In genomic region chr3:90614148-90614530, GRCm38 (mm10) we compare ENCODE assay signal across 17 mouse cellular contexts. TPM values are rescaled to one million over a fixed set of nuclear protein-coding genes. Genes with fewer than 3 reads are reported as not detected.
DNase-seq lines count a peak whose midpoint lies in the region; ATAC-seq and TF ChIP-seq lines count a peak whose summit lies in the region.
"Had no signal": no experiment of that assay in that cellular context is flagged by ENCODE, and none has a peak within 500 bp of the region (broad histone marks: within the 10 kb centered on the region; RNA-seq: fewer than 3 reads in every experiment).

No protein-coding gene starts in this region.

- H3K36me3 ChIP-seq in kidney, embryonic 14.5 days (ENCODE audit: control insufficient read depth, insufficient read depth, low read length), result no peaks in the 10 kb centered on the region
- H3K36me3 ChIP-seq in lung, postnatal 0 days (ENCODE audit: insufficient read depth, low read length), result no peaks in the 10 kb centered on the region
- no peaks in the 10 kb centered on the region for H3K36me3 ChIP-seq in intestine, embryonic 14.5 days (ENCODE audit: control insufficient read depth, insufficient read depth, low read length)
- no peaks in the 10 kb centered on the region for H3K36me3 ChIP-seq in stomach, postnatal 0 days (ENCODE audit: control insufficient read depth, insufficient read depth, low read length)
- H3K36me3 ChIP-seq: forebrain, embryonic 10.5 days; liver, embryonic 13.5 days had no signal

- H3K9ac ChIP-seq in kidney, embryonic 14.5 days (ENCODE audit: low read depth, low read length), result no peak overlapping the region
- 0 out of 2 replicates have a peak overlapping the region, but pooled peaks have one; percentile 54 for H3K9ac ChIP-seq in lung, postnatal 0 days (replicated peaks; ENCODE audit: low read depth)
- H3K9ac ChIP-seq in intestine, embryonic 14.5 days (ENCODE audit: low read length), result no peak overlapping the region
- H3K9ac ChIP-seq in stomach, postnatal 0 days (ENCODE audit: low read length), result peak overlapping the region; percentile 76
- H3K9ac ChIP-seq: liver, embryonic 13.5 days had no signal

- H3K9me3 ChIP-seq in kidney, embryonic 14.5 days (ENCODE audit: control insufficient read depth, low read length), result no peaks in the 10 kb centered on the region
- H3K9me3 ChIP-seq in lung, postnatal 0 days (ENCODE audit: low read length), result no peaks in the 10 kb centered on the region
- H3K9me3 ChIP-seq in intestine, embryonic 14.5 days (ENCODE audit: control insufficient read depth, low read length), result no peaks in the 10 kb centered on the region
- no peaks in the 10 kb centered on the region for H3K9me3 ChIP-seq in stomach, postnatal 0 days (ENCODE audit: control insufficient read depth, low read length)
- H3K9me3 ChIP-seq: forebrain, embryonic 10.5 days; liver, embryonic 13.5 days had no signal

- no peak for TF ChIP-seq EP300 in lung, postnatal 0 days (IDR thresholded peaks at IDR 0.05)
- no peak for TF ChIP-seq EP300 in stomach, postnatal 0 days (optimal IDR thresholded peaks at IDR 0.05)

- no peak for TF ChIP-seq CTCF in lung, postnatal 0 days (IDR thresholded peaks at IDR 0.05)
- no peak for TF ChIP-seq CTCF in stomach, postnatal 0 days (IDR thresholded peaks at IDR 0.05; ENCODE audit: low read depth)

- ATAC-seq in kidney, embryonic 14.5 days (ENCODE audit: low FRiP score, low TSS enrichment), result no peak
- ATAC-seq in lung, postnatal 0 days, result no peak
- no peak for ATAC-seq in intestine, embryonic 14.5 days (replicated peaks; ENCODE audit: low FRiP score, low TSS enrichment, low read depth)
- ATAC-seq in stomach, postnatal 0 days (ENCODE audit: low FRiP score, low TSS enrichment), result no peak
- ATAC-seq: hindbrain, embryonic 16.5 days had no signal

- no peaks in the 10 kb centered on the region for H3K4me1 ChIP-seq in kidney, embryonic 14.5 days (ENCODE audit: control insufficient read depth, insufficient read depth, low read length)
- H3K4me1 ChIP-seq in lung, postnatal 0 days (ENCODE audit: insufficient read depth, low read depth, low read length), result peaks cover 17% of the 10 kb centered on the region
- H3K4me1 ChIP-seq in intestine, embryonic 14.5 days (replicated peaks; ENCODE audit: control insufficient read depth, insufficient read depth, low read length), result peaks cover 7% of the 10 kb centered on the region
- peaks cover 5% of the 10 kb centered on the region for H3K4me1 ChIP-seq in stomach, postnatal 0 days (replicated peaks; ENCODE audit: control insufficient read depth, insufficient read depth)

- H3K27me3 ChIP-seq in kidney, embryonic 14.5 days (ENCODE audit: control insufficient read depth, insufficient read depth, low read length), result no peaks in the 10 kb centered on the region
- no peaks in the 10 kb centered on the region for H3K27me3 ChIP-seq in lung, postnatal 0 days (replicated peaks; ENCODE audit: insufficient read depth, low read length)
- no peaks in the 10 kb centered on the region for H3K27me3 ChIP-seq in intestine, embryonic 14.5 days (replicated peaks; ENCODE audit: control insufficient read depth, insufficient read depth, low read length)
- H3K27me3 ChIP-seq in stomach, postnatal 0 days (ENCODE audit: control insufficient read depth, insufficient read depth, low read length), result no peaks in the 10 kb centered on the region

- 76% methylated on average over 6 of the region's 6 CpGs for WGBS in kidney, embryonic 14.5 days
- 69% methylated on average over 6 of the region's 6 CpGs for WGBS in lung, postnatal 0 days
- 85% methylated on average over 6 of the region's 6 CpGs for WGBS in intestine, embryonic 14.5 days
- 70% methylated on average over 6 of the region's 6 CpGs for WGBS in stomach, postnatal 0 days

- DNase-seq in kidney, postnatal 10 days, result no peak
- no peak for DNase-seq in lung, postnatal 0 days (ENCODE audit: low spot score)
- DNase-seq in lung, postnatal 36 days, result no peak
- DNase-seq in intestine, embryonic 14.5 days (ENCODE audit: low spot score), result no peak
- DNase-seq in stomach, postnatal 0 days (ENCODE audit: low spot score), result no peak
- no peak for DNase-seq in urinary bladder, adult 2 months (ENCODE audit: low spot score)
- DNase-seq: cerebellum, adult 9-10 months; embryo, embryonic 11 days; liver, embryonic 13.5 days; midbrain, embryonic 14.5 days; right cerebral cortex, adult 18-20 months; thymus, postnatal 14 days had no signal

- peak overlapping the region; percentile 72; the same call in 1 of the 2 replicates for H3K4me2 ChIP-seq in kidney, embryonic 14.5 days (replicated peaks; ENCODE audit: low read depth, low read length)
- peak overlapping the region; percentile 65 for H3K4me2 ChIP-seq in lung, postnatal 0 days (replicated peaks; ENCODE audit: low read depth, low read length)
- peak overlapping the region; percentile 3; the same call in 1 of the 2 replicates for H3K4me2 ChIP-seq in intestine, embryonic 14.5 days (ENCODE audit: low read length)
- peak overlapping the region; percentile 64 for H3K4me2 ChIP-seq in stomach, postnatal 0 days (replicated peaks; ENCODE audit: low read depth)
- H3K4me2 ChIP-seq: heart, embryonic 11.5 days had no signal

- H3K27ac ChIP-seq in kidney, embryonic 14.5 days (ENCODE audit: low read depth, low read length), result no peak overlapping the region
- H3K27ac ChIP-seq in lung, postnatal 0 days (ENCODE audit: low read length), result peak overlapping the region; percentile 76
- H3K27ac ChIP-seq in intestine, embryonic 14.5 days (ENCODE audit: low read depth), result peak overlapping the region; percentile 48
- peak overlapping the region; percentile 92 for H3K27ac ChIP-seq in stomach, postnatal 0 days (replicated peaks)
- H3K27ac ChIP-seq: forebrain, embryonic 10.5 days; liver, embryonic 13.5 days had no signal

- no peak overlapping the region for H3K4me3 ChIP-seq in kidney, embryonic 14.5 days (ENCODE audit: low read length)
- peak overlapping the region; percentile 39; the same call in 1 of the 2 replicates for H3K4me3 ChIP-seq in lung, postnatal 0 days (ENCODE audit: low read depth, low read length)
- H3K4me3 ChIP-seq in intestine, embryonic 14.5 days (ENCODE audit: low read depth, low read length), result no peak overlapping the region
- peak overlapping the region; percentile 46 for H3K4me3 ChIP-seq in stomach, postnatal 0 days (ENCODE audit: low read depth, low read length)
- H3K4me3 ChIP-seq: liver, embryonic 13.5 days had no signal

RNA-seq across cellular contexts. Expression of gene S100a6, which starts 1.5 kb away (rescaled TPM):
- 115 and 148 TPM in 2 replicates for polyA plus RNA-seq in kidney, embryonic 14.5 days (2014; fragmentation: Nextera tagmentation; extraction: Ambion mirVana)
- 1,618 and 1,721 TPM in 2 replicates for polyA plus RNA-seq in lung, postnatal 0 days (2015; fragmentation: Nextera tagmentation; extraction: Ambion mirVana)
- 359 and 401 TPM in 2 replicates for polyA plus RNA-seq in intestine, embryonic 14.5 days (2014; fragmentation: Nextera tagmentation; extraction: Ambion mirVana)
- 3,650 and 3,685 TPM in 2 replicates for polyA plus RNA-seq in stomach, postnatal 0 days (2015; fragmentation: Nextera tagmentation; extraction: Ambion mirVana)
- 3,944 and 6,594 TPM in 2 replicates for polyA plus RNA-seq in urinary bladder, adult 2 months (2012; rRNA removed)

RNA-seq across cellular contexts. Expression of gene S100a5, which starts 5.8 kb away (rescaled TPM):
- polyA plus RNA-seq in kidney, embryonic 14.5 days (2014; fragmentation: Nextera tagmentation; extraction: Ambion mirVana), result 0.56 TPM in 1 of 2 replicates, not detected in the other
- polyA plus RNA-seq in lung, postnatal 0 days (2015; fragmentation: Nextera tagmentation; extraction: Ambion mirVana), result not detected in 2 replicates
- 5.1 and 8.6 TPM in 2 replicates for polyA plus RNA-seq in intestine, embryonic 14.5 days (2014; fragmentation: Nextera tagmentation; extraction: Ambion mirVana)
- polyA plus RNA-seq in stomach, postnatal 0 days (2015; fragmentation: Nextera tagmentation; extraction: Ambion mirVana), result 9.6 and 10.5 TPM in 2 replicates
- 9.8 and 10.2 TPM in 2 replicates for polyA plus RNA-seq in urinary bladder, adult 2 months (2012; rRNA removed)
- polyA plus RNA-seq: brain, embryonic 14.5 days; forebrain, embryonic 10.5 days; heart, embryonic 11.5 days; hindbrain, embryonic 16.5 days; liver, embryonic 13.5 days; midbrain, embryonic 14.5 days had no signal

RNA-seq across cellular contexts. Expression of gene S100a4, which starts 10.6 kb away (rescaled TPM):
- polyA plus RNA-seq in kidney, embryonic 14.5 days (2014; fragmentation: Nextera tagmentation; extraction: Ambion mirVana), result 2.7 and 3.9 TPM in 2 replicates
- polyA plus RNA-seq in lung, postnatal 0 days (2015; fragmentation: Nextera tagmentation; extraction: Ambion mirVana), result 18.4 and 24.3 TPM in 2 replicates
- 4.1 and 5.3 TPM in 2 replicates for polyA plus RNA-seq in intestine, embryonic 14.5 days (2014; fragmentation: Nextera tagmentation; extraction: Ambion mirVana)
- 12.1 and 17.4 TPM in 2 replicates for polyA plus RNA-seq in stomach, postnatal 0 days (2015; fragmentation: Nextera tagmentation; extraction: Ambion mirVana)
- 263 and 329 TPM in 2 replicates for polyA plus RNA-seq in urinary bladder, adult 2 months (2012; rRNA removed)
- polyA plus RNA-seq: forebrain, embryonic 10.5 days had no signal

RNA-seq across cellular contexts. Expression of gene Gm42674, which starts 12.4 kb away (rescaled TPM):
- not detected in 2 replicates for polyA plus RNA-seq in kidney, embryonic 14.5 days (2014; fragmentation: Nextera tagmentation; extraction: Ambion mirVana)
- polyA plus RNA-seq in lung, postnatal 0 days (2015; fragmentation: Nextera tagmentation; extraction: Ambion mirVana), result not detected in 2 replicates
- polyA plus RNA-seq in intestine, embryonic 14.5 days (2014; fragmentation: Nextera tagmentation; extraction: Ambion mirVana), result not detected in 2 replicates
- polyA plus RNA-seq in stomach, postnatal 0 days (2015; fragmentation: Nextera tagmentation; extraction: Ambion mirVana), result not detected in 2 replicates
- 0.41 and 0.81 TPM in 2 replicates for polyA plus RNA-seq in urinary bladder, adult 2 months (2012; rRNA removed)
- polyA plus RNA-seq: brain, embryonic 14.5 days; forebrain, embryonic 10.5 days; heart, embryonic 11.5 days; liver, embryonic 13.5 days; midbrain, embryonic 14.5 days had no signal

RNA-seq across cellular contexts. Expression of gene S100a2, which starts 24.1 kb away (rescaled TPM):
- not detected in 2 replicates for polyA plus RNA-seq in kidney, embryonic 14.5 days (2014; fragmentation: Nextera tagmentation; extraction: Ambion mirVana)
- polyA plus RNA-seq in lung, postnatal 0 days (2015; fragmentation: Nextera tagmentation; extraction: Ambion mirVana), result 0.66 TPM in 1 of 2 replicates, not detected in the other
- polyA plus RNA-seq in intestine, embryonic 14.5 days (2014; fragmentation: Nextera tagmentation; extraction: Ambion mirVana), result not detected in 2 replicates
- polyA plus RNA-seq in stomach, postnatal 0 days (2015; fragmentation: Nextera tagmentation; extraction: Ambion mirVana), result 0.65 and 1.2 TPM in 2 replicates
- not detected in 2 replicates for polyA plus RNA-seq in urinary bladder, adult 2 months (2012; rRNA removed)
- polyA plus RNA-seq: brain, embryonic 14.5 days; forebrain, embryonic 10.5 days; heart, embryonic 11.5 days; hindbrain, embryonic 16.5 days; liver, embryonic 13.5 days; midbrain, embryonic 14.5 days had no signal

Comparison
In these comparisons a context has a peak if more than half of its experiments do, and no peak if none do; other contexts are left out.
1. H3K4me2 ChIP-seq: peak in every context shown above with its lines; median percentile 72 in kidney, embryonic 14.5 days; 65 in lung, postnatal 0 days; 64 in stomach, postnatal 0 days; 3 in intestine, embryonic 14.5 days.
2. H3K4me3 ChIP-seq: peak in lung, postnatal 0 days (single experiment) and stomach, postnatal 0 days (single experiment); none in kidney, embryonic 14.5 days (single experiment) and intestine, embryonic 14.5 days (single experiment).
3. H3K9ac ChIP-seq: peak in lung, postnatal 0 days (single experiment) and stomach, postnatal 0 days (single experiment); none in kidney, embryonic 14.5 days (single experiment) and intestine, embryonic 14.5 days (single experiment).
4. RNA of gene S100a4, which starts 10.6 kb away (polyA plus RNA-seq): 263 to 329 TPM in urinary bladder, adult 2 months; 18.4 to 24.3 TPM in lung, postnatal 0 days, 12.1 to 17.4 TPM in stomach, postnatal 0 days, 4.1 to 5.3 TPM in intestine, embryonic 14.5 days and 2.7 to 3.9 TPM in kidney, embryonic 14.5 days; every median in the first group is over 10 times any median in the second.